Mouse (Mus musculus) midbrain, embryonic 15.5 days (tissue): Measurements from ENCODE around the gene Ncdn. TPM values are rescaled to one million over a fixed set of nuclear protein-coding genes. Genes with fewer than 3 reads are reported as not detected.

Experiments
- ATAC-seq: fragments of 200-750 bp; cut with Nextera tagmentation; replicated peaks from 2 replicates; pipeline ENCODE4 v1.8.0; 2017; ENCODE audit warnings: moderate TSS enrichment
- H3K27ac ChIP-seq: fragments of 300-500 bp; sonication (generic); 2 replicates; pipeline ENCODE4 v1.5.1; 2015; ENCODE audit warnings: mild to moderate bottlenecking, inconsistent platforms
- H3K27me3 ChIP-seq: fragments of 300-500 bp; sonication (generic); replicated peaks from 2 replicates; pipeline ENCODE4 v1.6.1; 2015; ENCODE audit warnings: inconsistent platforms
- H3K36me3 ChIP-seq: fragments of 300-500 bp; sonication (generic); replicated peaks from 2 replicates; pipeline ENCODE4 v1.6.1; 2015; ENCODE audit warnings: inconsistent platforms
- H3K4me1 ChIP-seq: fragments of 300-500 bp; sonication (generic); 2 replicates; pipeline ENCODE4 v1.6.1; 2015; ENCODE audit warnings: inconsistent platforms
- H3K4me2 ChIP-seq: fragments of 300-500 bp; sonication (generic); 2 replicates; pipeline ENCODE4 v1.6.1; 2015; ENCODE audit warnings: inconsistent platforms, mild to moderate bottlenecking, moderate library complexity
- H3K4me3 ChIP-seq: fragments of 300-500 bp; sonication (generic); 2 replicates; pipeline ENCODE4 v1.5.1; 2015; ENCODE audit warnings: mild to moderate bottlenecking, inconsistent platforms
- H3K9ac ChIP-seq: fragments of 300-500 bp; sonication (generic); 2 replicates; pipeline ENCODE4 v1.6.1; 2015; ENCODE audit warnings: mild to moderate bottlenecking, inconsistent platforms
- H3K9me3 ChIP-seq: fragments of 300-500 bp; sonication (generic); 2 replicates; pipeline ENCODE4 v1.6.1; 2016; ENCODE audit warnings: inconsistent platforms
- WGBS: fragments of 180-500 bp; shearing (Covaris S2); methylation state at CpG from one replicate; pipeline ENCODE4 v1.1.7; 2015; ENCODE audit warnings: mixed read lengths; 5-methylcytosine and 5-hydroxymethylcytosine counted together
- polyA plus RNA-seq: library from polyadenylated mRNA; unstranded; fragments of >200 nt; fragmentation: Nextera tagmentation; extraction: Ambion mirVana; gene quantifications from 2 replicates; pipeline ENCODE4 v1.2.1, GENCODE M21; 2015

The Ncdn gene
- polyA plus RNA-seq, 1 experiment from 2014 or later = 133 TPM

DNA sequence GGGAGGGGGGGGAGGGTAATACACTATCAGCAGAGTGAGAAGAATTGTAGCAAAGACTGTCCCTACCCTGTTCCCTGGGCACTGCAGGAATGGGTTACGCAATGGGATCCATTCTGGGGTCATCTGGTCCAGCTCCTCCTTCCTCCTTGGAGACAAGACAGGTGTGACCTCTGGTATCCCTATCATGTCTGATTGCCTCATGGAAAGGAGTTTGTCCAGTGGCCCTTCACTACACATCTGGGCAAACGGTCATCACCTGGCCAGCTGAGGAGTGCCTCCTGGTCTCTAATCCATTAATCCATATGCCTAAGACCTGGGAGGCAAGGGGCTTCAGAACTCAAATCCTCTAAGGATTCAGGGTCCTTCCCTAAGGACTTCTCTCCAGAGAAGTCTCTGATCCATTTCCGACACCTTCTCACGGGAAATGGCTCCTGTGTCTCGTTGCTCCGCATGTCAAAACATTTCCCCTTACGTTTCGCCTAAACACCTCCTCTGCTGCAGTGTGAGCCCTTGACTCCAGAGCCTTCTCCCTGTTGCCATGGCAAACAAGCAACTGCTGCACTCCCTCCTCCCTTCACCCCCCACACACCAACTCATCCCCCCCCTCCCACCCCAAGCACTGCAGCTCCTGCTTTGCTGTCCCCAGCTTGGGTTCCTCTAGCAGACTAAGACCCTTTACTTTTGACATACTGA lies 2.2 kb downstream of the Ncdn start:
- H3K27ac ChIP-seq = no peak overlapping the region
- WGBS = 54% methylated on average over 8 of the region's 8 CpGs
- peak overlapping the region; percentile 78 for H3K4me2 ChIP-seq
- peaks cover 58% of the 10 kb centered on the region for H3K4me1 ChIP-seq
- peak overlapping the region; percentile 96 for H3K4me3 ChIP-seq
- no peaks in the 10 kb centered on the region for H3K9me3 ChIP-seq
- peaks cover 14% of the 10 kb centered on the region; the same call in 1 of the 2 replicates for H3K36me3 ChIP-seq
- no peak for ATAC-seq
- H3K9ac ChIP-seq = no peak overlapping the region
- no peaks in the 10 kb centered on the region for H3K27me3 ChIP-seq

DNA sequence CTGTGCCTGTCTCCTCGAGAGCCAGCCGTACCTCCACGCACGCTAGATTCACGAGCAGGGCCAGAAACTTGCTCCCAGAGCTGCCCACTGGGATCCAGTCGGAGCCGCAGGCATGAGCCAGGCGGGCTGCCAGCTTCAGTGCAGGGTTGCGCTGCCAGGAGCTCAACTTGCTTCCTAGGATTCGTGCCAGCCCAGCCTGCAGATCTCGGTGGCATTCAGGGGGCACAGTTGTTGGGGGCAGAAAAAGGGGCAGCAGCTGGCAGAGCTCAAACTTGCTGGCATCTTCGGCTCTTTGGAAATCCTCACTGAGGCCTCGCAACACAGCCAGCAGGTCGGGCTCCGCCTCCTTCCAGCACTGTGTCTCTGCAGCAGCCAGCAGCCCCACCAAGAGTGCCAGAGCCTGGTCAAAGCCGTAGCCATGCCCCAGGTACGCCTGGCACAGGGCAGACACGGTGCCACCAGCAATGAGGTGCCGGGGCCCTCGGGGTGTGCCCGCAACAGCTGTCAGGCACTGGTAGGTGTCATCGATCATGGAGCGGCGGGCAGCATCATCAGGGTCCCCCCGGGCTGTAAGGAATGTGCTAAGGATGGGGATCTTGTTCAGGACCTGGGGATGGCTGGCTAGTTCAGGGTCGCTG lies 3.1 kb downstream of the Ncdn start:
- Histone ChIP-seq H3K27me3 (no peaks in the 10 kb centered on the region), H3K9me3 (no peaks in the 10 kb centered on the region), H3K4me3 (no peak overlapping the region), H3K9ac (no peak overlapping the region), H3K27ac (no peak overlapping the region), H3K4me2 (peak overlapping the region; percentile 78), H3K36me3 (peaks cover 19% of the 10 kb centered on the region), H3K4me1 (peaks cover 56% of the 10 kb centered on the region)
- 79% methylated on average over 26 of the region's 26 CpGs for WGBS
- ATAC-seq = no peak

DNA sequence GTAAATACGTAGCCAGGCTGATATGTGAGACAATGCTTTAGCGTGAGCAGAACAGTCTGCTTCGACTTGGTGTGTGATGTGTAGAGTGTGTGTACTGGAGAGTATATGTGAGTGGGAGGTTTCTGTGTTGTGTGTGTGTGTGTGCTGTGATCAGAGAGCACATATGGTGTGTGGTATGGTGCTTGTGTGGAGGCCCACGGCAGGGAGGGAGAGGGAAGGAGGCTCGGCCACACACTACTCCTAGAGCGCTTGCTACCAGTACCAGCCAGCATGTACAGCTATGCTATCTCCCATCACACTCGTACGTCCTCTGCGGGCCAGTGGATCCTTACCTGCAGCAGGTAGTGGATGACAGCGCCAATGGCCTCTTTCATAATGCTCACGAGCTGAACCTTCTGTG lies 3.7 kb downstream of the Ncdn start:
- peaks cover 50% of the 10 kb centered on the region for H3K4me1 ChIP-seq

DNA sequence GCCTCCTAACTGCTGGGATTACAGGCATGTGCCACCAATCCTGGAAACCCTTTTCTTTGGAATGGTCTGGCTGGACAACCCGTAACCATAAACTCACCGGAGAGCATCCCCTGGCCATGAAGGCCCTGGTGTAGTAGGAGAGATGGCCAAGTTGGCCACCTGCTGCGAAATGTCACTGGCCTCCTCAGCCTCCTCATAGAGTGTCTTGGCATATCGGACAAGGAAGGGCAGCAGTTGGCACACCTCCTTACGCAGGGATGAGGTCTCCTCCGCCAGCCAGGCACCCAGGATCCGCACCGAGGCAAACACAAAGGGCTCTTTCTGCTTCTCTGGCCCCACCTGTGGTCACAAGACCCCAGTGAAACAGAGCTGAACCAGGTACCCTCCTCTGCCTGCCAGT lies 4.9 kb downstream of the Ncdn start:
- H3K9me3 ChIP-seq = no peaks in the 10 kb centered on the region
- ATAC-seq = no peak
- 92% methylated on average over 8 of the region's 8 CpGs for WGBS
- H3K27me3 ChIP-seq = peaks cover 12% of the 10 kb centered on the region
- peaks cover 26% of the 10 kb centered on the region for H3K36me3 ChIP-seq
- no peak overlapping the region for H3K9ac ChIP-seq
- H3K4me1 ChIP-seq = peaks cover 44% of the 10 kb centered on the region
- no peak overlapping the region for H3K4me3 ChIP-seq
- H3K27ac ChIP-seq = no peak overlapping the region
- H3K4me2 ChIP-seq = no peak overlapping the region

More for the DNA sequence above, 3.7 kb downstream of the Ncdn start:
- peak overlapping the region; percentile 78 for H3K4me2 ChIP-seq
- H3K9ac ChIP-seq = no peak overlapping the region
- H3K27me3 ChIP-seq = peaks cover 5% of the 10 kb centered on the region
- no peak for ATAC-seq
- no peak overlapping the region for H3K4me3 ChIP-seq
- H3K36me3 ChIP-seq = peaks cover 25% of the 10 kb centered on the region
- H3K9me3 ChIP-seq = no peaks in the 10 kb centered on the region
- H3K27ac ChIP-seq = no peak overlapping the region
- WGBS = 90% methylated on average over 11 of the region's 11 CpGs

DNA sequence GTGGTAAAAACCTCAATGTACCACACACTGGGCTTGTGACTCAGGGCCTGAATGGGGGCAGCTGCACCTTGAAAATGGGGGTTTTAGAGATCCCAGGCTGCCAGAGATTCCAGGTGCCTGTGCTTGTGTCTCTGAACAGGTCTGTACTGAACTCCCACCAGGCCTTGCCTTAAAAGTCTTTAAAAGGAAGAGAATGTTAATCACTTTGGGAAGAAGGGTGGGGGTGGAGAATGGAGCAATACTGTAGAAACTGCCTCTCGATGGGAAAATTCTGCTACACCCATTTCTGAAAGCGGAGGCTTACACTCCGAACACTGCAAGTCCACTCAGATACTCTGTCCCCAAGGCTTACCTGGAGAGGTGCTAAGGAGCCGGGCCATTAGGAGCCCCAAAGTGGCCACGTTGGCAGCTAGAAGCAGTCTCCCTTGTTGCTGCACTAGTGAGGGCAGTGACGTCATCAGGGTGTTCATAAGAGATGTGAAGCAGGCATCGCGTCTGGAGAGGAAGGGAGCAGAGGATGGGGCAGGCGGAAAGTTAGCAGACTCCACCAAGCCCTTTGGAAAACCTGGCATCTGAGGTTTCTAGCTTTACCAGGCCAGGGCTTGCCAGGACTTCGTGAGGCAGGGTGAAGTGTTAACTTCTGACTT lies 6.9 kb downstream of the Ncdn start:
- H3K4me1 ChIP-seq = peaks cover 31% of the 10 kb centered on the region
- no peaks in the 10 kb centered on the region for H3K9me3 ChIP-seq
- no peak overlapping the region for H3K4me3 ChIP-seq
- peaks cover 26% of the 10 kb centered on the region for H3K36me3 ChIP-seq
- 84% methylated on average over 10 of the region's 10 CpGs for WGBS
- H3K4me2 ChIP-seq = no peak overlapping the region
- no peak overlapping the region for H3K27ac ChIP-seq
- H3K27me3 ChIP-seq = peaks cover 24% of the 10 kb centered on the region
- ATAC-seq = no peak
- no peak overlapping the region for H3K9ac ChIP-seq

DNA sequence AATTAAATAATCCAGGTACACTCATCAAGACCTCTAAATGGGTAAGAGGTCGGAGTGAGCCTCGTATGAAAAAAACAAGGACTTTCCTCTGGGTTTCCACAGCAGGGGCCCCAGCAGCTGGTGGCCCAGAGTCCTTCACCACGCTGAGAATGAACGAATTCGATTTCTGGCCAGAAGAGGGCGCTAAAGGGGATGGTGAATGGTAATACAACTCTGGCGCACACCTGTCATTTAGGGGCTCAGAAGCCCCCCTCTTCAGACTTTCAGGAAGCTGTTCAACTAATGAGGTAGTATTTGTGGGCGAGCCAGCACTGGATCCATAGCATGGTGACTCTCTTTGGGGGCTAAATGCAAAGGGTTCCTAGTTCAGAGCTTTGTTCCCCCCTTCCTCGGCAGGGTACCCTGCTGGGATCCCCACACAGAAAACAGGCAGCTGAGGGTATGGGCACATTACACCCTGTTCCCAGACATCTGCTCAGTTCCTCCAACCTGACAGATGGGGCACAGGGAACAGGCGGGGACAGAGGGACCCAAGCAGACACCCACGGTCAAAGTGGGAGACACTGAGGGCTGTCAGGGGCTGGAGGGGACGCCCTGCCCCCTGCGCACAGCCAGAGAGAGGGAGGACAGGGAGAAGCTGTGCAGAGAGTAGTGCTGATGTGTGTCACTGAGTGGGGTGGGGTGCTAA lies 7.6 kb downstream of the Ncdn start:
- Histone ChIP-seq H3K9ac (no peak overlapping the region), H3K36me3 (peaks cover 26% of the 10 kb centered on the region), H3K4me1 (peaks cover 24% of the 10 kb centered on the region), H3K4me3 (no peak overlapping the region), H3K27ac (no peak overlapping the region), H3K9me3 (no peaks in the 10 kb centered on the region), H3K4me2 (no peak overlapping the region), H3K27me3 (peaks cover 24% of the 10 kb centered on the region)
- no peak for ATAC-seq
- 40% methylated on average over 13 of the region's 13 CpGs for WGBS

DNA sequence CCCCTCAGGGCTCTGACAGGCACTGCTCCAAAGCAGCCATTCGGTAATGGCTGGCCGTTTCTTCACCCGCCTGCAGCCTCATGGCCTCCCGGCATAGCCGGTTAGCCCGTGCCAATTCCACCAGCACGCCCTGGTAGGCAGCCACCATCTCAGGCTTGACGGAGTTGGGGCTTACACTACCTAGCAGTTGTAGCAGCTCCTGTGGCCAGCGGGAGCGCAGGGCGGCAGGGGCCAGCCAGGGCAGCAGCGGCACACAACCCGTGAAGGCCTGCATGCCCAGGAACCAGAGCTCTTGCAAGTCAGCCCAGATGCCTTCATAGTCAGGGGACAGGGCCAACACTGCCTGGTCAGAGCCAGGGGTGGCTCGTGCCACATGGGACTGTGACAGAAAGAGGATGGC lies 8.4 kb downstream of the Ncdn start:
- H3K4me2 ChIP-seq = no peak overlapping the region
- 90% methylated on average over 14 of the region's 14 CpGs for WGBS
- H3K9me3 ChIP-seq = no peaks in the 10 kb centered on the region
- H3K4me1 ChIP-seq = peaks cover 16% of the 10 kb centered on the region
- H3K36me3 ChIP-seq = peaks cover 21% of the 10 kb centered on the region
- no peak overlapping the region for H3K27ac ChIP-seq
- no peak overlapping the region for H3K9ac ChIP-seq
- no peak for ATAC-seq
- H3K27me3 ChIP-seq = peaks cover 25% of the 10 kb centered on the region
- H3K4me3 ChIP-seq = no peak overlapping the region

DNA sequence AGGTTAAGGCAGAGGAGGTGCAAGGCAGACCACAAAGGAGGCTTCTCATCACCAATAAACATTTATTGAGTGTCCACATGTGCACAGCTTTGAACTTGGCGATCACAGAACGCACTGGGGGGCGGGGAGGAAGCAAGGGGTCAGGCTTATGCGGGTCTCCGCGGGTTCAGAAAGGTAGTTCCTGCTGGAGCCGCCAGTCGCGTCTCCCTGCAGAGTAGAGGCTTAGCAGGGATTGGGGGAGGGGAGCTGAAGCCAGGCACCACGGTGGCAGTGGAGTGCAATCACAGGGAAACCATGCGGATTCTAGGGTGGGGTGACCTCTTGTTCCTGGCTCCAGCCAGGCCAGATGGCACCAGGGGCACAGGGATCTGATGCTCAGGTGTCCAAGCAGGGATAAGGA lies 9.5 kb downstream of the Ncdn start:
- no peak for ATAC-seq

DNA sequence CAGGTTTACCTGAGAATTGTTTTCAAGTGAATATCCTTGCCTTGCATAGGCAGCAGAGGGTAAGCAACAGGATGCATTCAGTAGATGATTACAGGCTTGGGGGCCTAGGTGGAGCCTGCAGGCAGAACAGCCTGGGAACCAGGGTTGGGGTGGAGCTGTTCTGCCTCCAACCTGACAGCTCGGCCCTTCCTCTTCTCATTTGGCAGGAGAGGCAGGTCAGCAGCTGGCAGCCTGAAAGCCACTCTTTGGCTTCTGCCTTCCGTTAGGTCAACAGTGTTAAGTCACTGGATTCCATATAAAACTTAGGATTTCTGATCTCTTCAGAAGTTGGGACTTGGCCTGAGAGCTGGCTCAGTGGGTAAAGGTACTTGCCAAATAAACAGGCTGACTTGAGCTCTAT lies 10.3 kb downstream of the Ncdn start:
- H3K27me3 ChIP-seq = peaks cover 43% of the 10 kb centered on the region
- H3K9ac ChIP-seq = no peak overlapping the region
- WGBS = 60% methylated on average over 2 of the region's 2 CpGs

More for the DNA sequence above, 9.5 kb downstream of the Ncdn start:
- H3K36me3 ChIP-seq = peaks cover 20% of the 10 kb centered on the region
- H3K4me2 ChIP-seq = no peak overlapping the region
- H3K9ac ChIP-seq = no peak overlapping the region
- H3K27ac ChIP-seq = no peak overlapping the region
- 9% methylated on average over 11 of the region's 11 CpGs for WGBS
- H3K9me3 ChIP-seq = no peaks in the 10 kb centered on the region
- peaks cover 36% of the 10 kb centered on the region for H3K27me3 ChIP-seq
- no peak overlapping the region for H3K4me3 ChIP-seq
- H3K4me1 ChIP-seq = peaks cover 5% of the 10 kb centered on the region

DNA sequence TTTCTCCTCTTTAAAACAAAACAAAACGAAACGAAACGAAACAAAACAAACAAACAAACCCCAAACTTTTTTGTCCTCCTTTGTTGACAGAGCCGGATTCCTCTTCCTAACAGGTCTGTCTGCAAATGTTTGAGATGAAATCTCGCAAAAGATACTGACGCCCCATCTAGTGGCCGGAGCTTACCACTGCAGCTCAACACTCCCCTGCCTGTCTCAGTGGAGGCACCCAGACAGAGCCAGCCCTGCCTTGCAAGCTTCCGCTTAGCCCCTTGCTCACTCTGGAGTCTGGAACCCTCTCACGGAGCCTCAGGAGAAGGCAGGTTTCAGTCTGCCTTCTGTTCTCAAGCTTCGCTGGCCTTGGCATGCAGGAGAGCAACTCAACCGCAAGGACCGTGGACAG lies 11.8 kb downstream of the Ncdn start:
- Histone ChIP-seq H3K36me3 (peaks cover 16% of the 10 kb centered on the region), H3K9me3 (no peaks in the 10 kb centered on the region), H3K27me3 (peaks cover 58% of the 10 kb centered on the region), H3K4me1 (peaks cover under 1% of the 10 kb centered on the region; the same call in 1 of the 2 replicates), H3K27ac (no peak overlapping the region), H3K9ac (no peak overlapping the region), H3K4me2 (0 out of 2 replicates have a peak overlapping the region, but pooled peaks have one; percentile 13), H3K4me3 (no peak overlapping the region)
- peak; percentile 62; the same call in 1 of the 2 replicates for ATAC-seq
- WGBS = 4% methylated on average over 12 of the region's 12 CpGs

More for the DNA sequence above, 10.3 kb downstream of the Ncdn start:
- Histone ChIP-seq H3K9me3 (no peaks in the 10 kb centered on the region), H3K4me3 (no peak overlapping the region), H3K4me1 (no peaks in the 10 kb centered on the region), H3K4me2 (no peak overlapping the region), H3K36me3 (peaks cover 20% of the 10 kb centered on the region), H3K27ac (no peak overlapping the region)
- ATAC-seq = no peak

DNA sequence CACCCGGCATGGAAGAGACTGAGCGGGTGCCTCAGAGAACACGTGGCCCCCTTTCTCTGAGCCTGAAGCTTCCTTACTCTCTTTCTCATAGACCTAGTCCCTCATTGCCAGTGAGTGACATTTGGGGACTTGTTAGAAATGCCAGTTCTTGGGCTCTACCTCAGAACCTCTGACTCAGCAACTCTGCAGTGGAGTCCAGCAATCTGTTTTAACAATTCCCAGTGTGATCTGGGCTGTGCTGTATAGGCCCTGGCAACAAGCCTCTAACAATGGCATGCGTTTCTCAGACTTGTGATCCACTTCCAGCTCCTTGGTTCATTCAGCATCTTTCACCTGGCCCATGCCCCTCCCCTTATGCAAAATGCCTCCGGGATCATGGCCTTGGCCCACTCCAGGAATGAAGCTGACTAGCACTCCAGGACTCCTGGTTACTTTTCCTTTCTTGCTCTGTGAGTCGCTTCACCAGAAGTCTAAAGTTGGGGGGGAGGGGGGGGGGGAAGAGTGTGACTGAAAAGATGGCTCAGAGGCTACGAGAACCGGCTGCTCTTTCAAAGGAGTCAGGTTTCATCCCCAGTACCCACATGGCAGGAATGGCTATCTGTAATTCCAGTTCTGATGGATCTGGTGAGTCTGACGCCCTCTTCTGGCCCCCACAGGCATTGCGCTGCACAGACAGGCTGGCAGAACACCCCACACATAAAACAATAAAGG lies 13.1 kb downstream of the Ncdn start:
- Histone ChIP-seq H3K27me3 (peaks cover 72% of the 10 kb centered on the region), H3K4me3 (no peak overlapping the region), H3K27ac (no peak overlapping the region), H3K9me3 (no peaks in the 10 kb centered on the region), H3K4me2 (no peak overlapping the region), H3K9ac (no peak overlapping the region), H3K4me1 (peaks cover 14% of the 10 kb centered on the region), H3K36me3 (peaks cover 7% of the 10 kb centered on the region)
- no peak for ATAC-seq
- 16% methylated on average over 10 of the region's 10 CpGs for WGBS
